Mouse (Mus musculus) midbrain, embryonic 11.5 days (tissue): ENCODE results near the gene Col5a1. TPM values are rescaled to one million over a fixed set of nuclear protein-coding genes. Genes with fewer than 3 reads are reported as not detected.

Experiments used
- ATAC-seq: fragments of 200-750 bp; cut with Nextera tagmentation; 2 replicates; pipeline ENCODE4 v1.8.0; 2017; ENCODE audit warnings: moderate TSS enrichment, moderate library complexity; ENCODE audit not compliant: low FRiP score
- DNase-seq: peaks from one replicate; pipeline ENCODE4 v3.0.0; 2015; ENCODE audit warnings: low spot score; ENCODE audit errors: missing footprints
- H3K27ac ChIP-seq: fragments of 300-500 bp; sonication (generic); 2 replicates; pipeline ENCODE4 v1.5.1; 2014; ENCODE audit warnings: low read depth, low read length
- H3K27me3 ChIP-seq: fragments of 300-500 bp; sonication (generic); 2 replicates; pipeline ENCODE4 v1.6.1; 2014; ENCODE audit warnings: mild to moderate bottlenecking, low read length, moderate library complexity, mixed read lengths; ENCODE audit not compliant: control insufficient read depth, insufficient read depth
- H3K36me3 ChIP-seq: fragments of 300-500 bp; sonication (generic); 2 replicates; pipeline ENCODE4 v1.6.1; 2014; ENCODE audit warnings: mild to moderate bottlenecking, low read length, moderate library complexity, mixed read lengths; ENCODE audit not compliant: control insufficient read depth, insufficient read depth
- H3K4me1 ChIP-seq: fragments of 300-500 bp; sonication (generic); 2 replicates; pipeline ENCODE4 v1.6.1; 2014; ENCODE audit warnings: low read length; ENCODE audit not compliant: control insufficient read depth, insufficient read depth
- H3K4me2 ChIP-seq: fragments of 300-500 bp; sonication (generic); 2 replicates; pipeline ENCODE4 v1.6.1; 2014; ENCODE audit warnings: mild to moderate bottlenecking, moderate library complexity
- H3K4me3 ChIP-seq: fragments of 300-500 bp; sonication (generic); 2 replicates; pipeline ENCODE4 v1.5.1; 2014; ENCODE audit warnings: low read depth, low read length
- H3K9ac ChIP-seq: fragments of 300-500 bp; sonication (generic); 2 replicates; pipeline ENCODE4 v1.6.1; 2014; ENCODE audit warnings: low read length
- H3K9me3 ChIP-seq: fragments of 300-500 bp; sonication (generic); 2 replicates; pipeline ENCODE4 v1.6.1; 2016; ENCODE audit warnings: low read length; ENCODE audit not compliant: control insufficient read depth
- WGBS: fragments of 180-500 bp; shearing (Covaris S2); extraction: QIAGEN DNeasy Blood & Tissue Kit; methylation state at CpG from one replicate; pipeline ENCODE4 v1.1.7; 2014; 5-methylcytosine and 5-hydroxymethylcytosine counted together
- polyA plus RNA-seq: library from polyadenylated mRNA; unstranded; fragments of >200 nt; fragmentation: Nextera tagmentation; extraction: Ambion mirVana; gene quantifications from 2 replicates; pipeline ENCODE4 v1.2.1, GENCODE M21; 2014

Col5a1 gene
- polyA plus RNA-seq, 1 experiment from 2014 or later = 21.6 TPM

DNA sequence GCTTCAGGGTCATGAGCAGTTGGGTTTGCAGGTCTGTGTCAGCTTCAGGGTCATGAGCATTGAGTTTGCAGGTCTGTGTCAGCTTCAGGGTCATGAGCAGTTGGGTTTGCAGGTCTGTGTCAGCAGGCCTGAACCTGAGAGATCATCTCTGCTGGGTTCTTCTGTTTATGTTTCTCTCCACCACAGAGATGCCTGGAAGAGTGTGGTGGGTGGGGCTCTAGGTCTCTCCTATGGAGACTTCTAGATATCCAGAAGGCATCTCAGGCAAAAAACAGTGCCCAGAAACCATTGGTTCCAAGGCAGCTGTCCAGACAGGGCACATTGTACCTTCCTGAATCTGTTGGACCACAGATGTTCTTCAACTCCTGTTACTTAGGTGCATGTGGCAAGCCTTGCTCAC is 96.9 kb downstream of the Col5a1 start:
- no peak for DNase-seq
- no peaks in the 10 kb centered on the region for H3K27me3 ChIP-seq
- H3K9me3 ChIP-seq = no peaks in the 10 kb centered on the region
- H3K4me3 ChIP-seq = no peak overlapping the region
- H3K4me1 ChIP-seq = no peaks in the 10 kb centered on the region
- no peak for ATAC-seq
- no peak overlapping the region for H3K9ac ChIP-seq
- no peak overlapping the region for H3K27ac ChIP-seq
- no peaks in the 10 kb centered on the region for H3K36me3 ChIP-seq
- H3K4me2 ChIP-seq = no peak overlapping the region

- Histone ChIP-seq H3K27ac (no peak overlapping the region), H3K9ac (no peak overlapping the region)
- ATAC-seq = no peak
These were observed 97.7 kb downstream of the Col5a1 start for GRCm38 (mm10) chr2:27983884-27984283.

GRCm38 (mm10) chr2:27986751-27987150 is 100.5 kb downstream of the Col5a1 start:
- H3K27ac ChIP-seq = no peak overlapping the region
- 86% methylated on average over 4 of the region's 4 CpGs for whole genome bisulfite sequencing

More at GRCm38 (mm10) chr2:27983884-27984283, 97.7 kb downstream of the Col5a1 start:
- Histone ChIP-seq H3K9me3 (no peaks in the 10 kb centered on the region), H3K36me3 (no peaks in the 10 kb centered on the region), H3K4me2 (no peak overlapping the region), H3K27me3 (no peaks in the 10 kb centered on the region), H3K4me3 (no peak overlapping the region), H3K4me1 (no peaks in the 10 kb centered on the region)
- DNase-seq = no peak
- 51% methylated on average over 3 of the region's 3 CpGs for WGBS

GRCm38 (mm10) chr2:27990430-27991211 is 104.4 kb downstream of the Col5a1 start:
- no peak overlapping the region for H3K4me3 ChIP-seq
- H3K9me3 ChIP-seq = no peaks in the 10 kb centered on the region
- WGBS = 79% methylated on average over 13 of the region's 13 CpGs
- ATAC-seq (no peak), DNase-seq (no peak)
- no peak overlapping the region for H3K9ac ChIP-seq
- no peak overlapping the region for H3K4me2 ChIP-seq
- no peaks in the 10 kb centered on the region for H3K36me3 ChIP-seq
- H3K4me1 ChIP-seq = no peaks in the 10 kb centered on the region
- H3K27ac ChIP-seq = no peak overlapping the region
- no peaks in the 10 kb centered on the region for H3K27me3 ChIP-seq

More at GRCm38 (mm10) chr2:27986751-27987150, 100.5 kb downstream of the Col5a1 start:
- no peak overlapping the region for H3K4me3 ChIP-seq
- H3K27me3 ChIP-seq = no peaks in the 10 kb centered on the region
- no peaks in the 10 kb centered on the region for H3K36me3 ChIP-seq
- H3K9ac ChIP-seq = no peak overlapping the region
- ATAC-seq (no peak), DNase-seq (no peak)
- no peaks in the 10 kb centered on the region for H3K9me3 ChIP-seq
- no peak overlapping the region for H3K4me2 ChIP-seq
- H3K4me1 ChIP-seq = no peaks in the 10 kb centered on the region

DNA sequence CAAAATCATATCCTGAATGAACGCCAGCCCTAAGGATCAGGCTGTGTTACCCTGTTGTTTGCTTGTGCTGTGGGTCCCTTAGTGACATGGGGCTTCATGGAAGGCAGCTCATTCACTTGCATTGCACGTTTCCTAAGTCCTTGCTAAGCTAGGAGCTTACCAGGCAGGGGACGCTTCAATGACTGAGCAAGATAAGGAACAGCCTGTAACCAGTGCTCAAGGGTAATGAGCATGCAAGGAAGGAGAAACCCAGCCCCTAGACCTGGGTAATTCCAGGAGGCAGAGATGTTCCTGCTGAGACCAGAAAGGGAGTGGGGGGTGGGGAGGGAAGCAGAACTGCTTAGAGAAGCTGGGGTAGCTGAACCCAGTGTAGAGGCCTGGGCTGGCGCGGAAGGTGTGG is 107.2 kb downstream of the Col5a1 start:
- Histone ChIP-seq H3K4me2 (no peak overlapping the region), H3K27me3 (no peaks in the 10 kb centered on the region), H3K9me3 (no peaks in the 10 kb centered on the region), H3K9ac (no peak overlapping the region), H3K36me3 (no peaks in the 10 kb centered on the region), H3K4me1 (no peaks in the 10 kb centered on the region), H3K4me3 (no peak overlapping the region), H3K27ac (no peak overlapping the region)
- DNase-seq (no peak), ATAC-seq (no peak)
- 51% methylated on average over 5 of the region's 5 CpGs for WGBS

GRCm38 (mm10) chr2:27999996-28000583 is 113.9 kb downstream of the Col5a1 start:
- no peak overlapping the region for H3K27ac ChIP-seq
- ATAC-seq (no peak), DNase-seq (no peak)
- H3K36me3 ChIP-seq = no peaks in the 10 kb centered on the region; the same call in 1 of the 2 replicates
- no peak overlapping the region for H3K9ac ChIP-seq
- WGBS = 91% methylated on average over 9 of the region's 9 CpGs
- no peaks in the 10 kb centered on the region for H3K9me3 ChIP-seq
- no peaks in the 10 kb centered on the region for H3K27me3 ChIP-seq
- no peak overlapping the region for H3K4me3 ChIP-seq
- no peaks in the 10 kb centered on the region for H3K4me1 ChIP-seq
- no peak overlapping the region for H3K4me2 ChIP-seq

GRCm38 (mm10) chr2:28000660-28001059 is 114.4 kb downstream of the Col5a1 start:
- Histone ChIP-seq H3K27ac (no peak overlapping the region), H3K36me3 (no peaks in the 10 kb centered on the region; the same call in 1 of the 2 replicates), H3K4me2 (no peak overlapping the region), H3K4me3 (no peak overlapping the region), H3K9me3 (no peaks in the 10 kb centered on the region), H3K27me3 (no peaks in the 10 kb centered on the region), H3K4me1 (no peaks in the 10 kb centered on the region), H3K9ac (no peak overlapping the region)
- WGBS = 87% methylated on average over 3 of the region's 3 CpGs
- DNase-seq (no peak), ATAC-seq (no peak)

- Histone ChIP-seq H3K27me3 (no peaks in the 10 kb centered on the region), H3K4me1 (no peaks in the 10 kb centered on the region), H3K36me3 (no peaks in the 10 kb centered on the region; the same call in 1 of the 2 replicates), H3K9me3 (no peaks in the 10 kb centered on the region), H3K4me2 (no peak overlapping the region), H3K4me3 (no peak overlapping the region), H3K9ac (no peak overlapping the region), H3K27ac (no peak overlapping the region)
- ATAC-seq (no peak), DNase-seq (no peak)
- 93% methylated on average over 11 of the region's 11 CpGs for WGBS
These were observed 115.0 kb downstream of the Col5a1 start for GRCm38 (mm10) chr2:28001206-28001605.

DNA sequence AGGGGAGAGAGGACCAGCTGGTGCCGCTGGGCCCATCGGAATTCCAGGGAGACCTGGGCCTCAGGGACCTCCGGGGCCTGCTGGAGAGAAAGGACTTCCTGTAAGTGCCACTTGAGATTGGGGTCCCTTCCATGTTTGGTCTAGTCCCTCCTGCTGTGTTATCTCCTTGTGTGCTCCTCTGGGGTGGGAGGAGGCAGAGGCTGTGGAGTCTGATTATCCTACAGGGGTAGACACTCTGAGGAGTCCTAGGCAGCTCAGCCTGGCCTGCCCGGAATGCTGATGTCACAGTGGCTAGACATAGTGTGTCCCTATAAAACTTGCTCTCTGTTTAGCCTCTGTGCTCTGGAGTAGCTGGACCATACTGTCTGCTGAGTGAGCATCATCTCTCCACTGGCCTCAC is 119.0 kb downstream of the Col5a1 start:
- no peak overlapping the region for H3K4me2 ChIP-seq
- no peak overlapping the region for H3K9ac ChIP-seq
- ATAC-seq (no peak), DNase-seq (no peak)
- no peaks in the 10 kb centered on the region for H3K9me3 ChIP-seq
- H3K36me3 ChIP-seq = no peaks in the 10 kb centered on the region; the same call in 1 of the 2 replicates
- WGBS = 85% methylated on average over 4 of the region's 4 CpGs
- H3K27ac ChIP-seq = no peak overlapping the region
- H3K27me3 ChIP-seq = no peaks in the 10 kb centered on the region
- H3K4me1 ChIP-seq = no peaks in the 10 kb centered on the region
- no peak overlapping the region for H3K4me3 ChIP-seq
